Mouse (Mus musculus) MEL (cell line): ENCODE results near the gene Jmjd8.

Source experiments
- BHLHE40 ChIP-seq: IDR thresholded peaks from 2 replicates; pipeline ENCODE4 v1.6.1; 2012; ENCODE audit warnings: low read depth, mild to moderate bottlenecking, inconsistent platforms, low read length, improper control_type of control experiment, borderline replicate concordance
- CTCF ChIP-seq, 3 experiments: IDR thresholded peaks in 2 of 3; conservative IDR thresholded peaks in 1 of 3; 2 replicates each; pipeline ENCODE4 v1.5.1; 2011 to 2012; ENCODE audit warnings: low read length in 3 of 3, low read depth in 2 of 3, mild to moderate bottlenecking in 2 of 3, improper control_type of control experiment in 1 of 3, inconsistent platforms in 1 of 3, mixed read lengths in 1 of 3, moderate library complexity in 1 of 3; ENCODE audit not compliant: control insufficient read depth in 1 of 3, insufficient read depth in 1 of 3, poor library complexity in 1 of 3, severe bottlenecking in 1 of 3
- E2F4 ChIP-seq: IDR thresholded peaks from 2 replicates; pipeline ENCODE4 v1.6.1; 2011; ENCODE audit warnings: low read depth, low read length, improper control_type of control experiment, borderline replicate concordance
- ELF1 ChIP-seq: IDR thresholded peaks from 2 replicates; pipeline ENCODE4 v1.6.1; 2014; ENCODE audit warnings: low read depth, mild to moderate bottlenecking, inconsistent platforms, low read length, improper control_type of control experiment, moderate library complexity
- GABPA ChIP-seq: IDR thresholded peaks from 2 replicates; pipeline ENCODE4 v1.6.1; 2012; ENCODE audit warnings: low read depth, mild to moderate bottlenecking, inconsistent platforms, low read length, improper control_type of control experiment, moderate library complexity
- MXI1 ChIP-seq: IDR thresholded peaks from 2 replicates; pipeline ENCODE4 v1.6.1; 2011; ENCODE audit warnings: mild to moderate bottlenecking, low read depth, low read length, improper control_type of control experiment
- USF2 ChIP-seq, 2 experiments: IDR thresholded peaks; 2 replicates each; pipeline ENCODE4 v1.6.1; 2011 to 2012; ENCODE audit warnings: improper control_type of control experiment in 2 of 2, low read length in 2 of 2, borderline replicate concordance in 1 of 2, inconsistent platforms in 1 of 2, low read depth in 1 of 2, mild to moderate bottlenecking in 1 of 2; ENCODE audit not compliant: insufficient read depth in 1 of 2
- ZMIZ1 ChIP-seq: IDR thresholded peaks from 2 replicates; pipeline ENCODE4 v1.6.1; 2012; ENCODE audit warnings: low read depth, mild to moderate bottlenecking, inconsistent platforms, low read length, improper control_type of control experiment, moderate library complexity
- ZNF384 ChIP-seq: IDR thresholded peaks from 2 replicates; pipeline ENCODE4 v1.6.1; 2012; ENCODE audit warnings: low read depth, mild to moderate bottlenecking, inconsistent platforms, low read length, improper control_type of control experiment

DNA sequence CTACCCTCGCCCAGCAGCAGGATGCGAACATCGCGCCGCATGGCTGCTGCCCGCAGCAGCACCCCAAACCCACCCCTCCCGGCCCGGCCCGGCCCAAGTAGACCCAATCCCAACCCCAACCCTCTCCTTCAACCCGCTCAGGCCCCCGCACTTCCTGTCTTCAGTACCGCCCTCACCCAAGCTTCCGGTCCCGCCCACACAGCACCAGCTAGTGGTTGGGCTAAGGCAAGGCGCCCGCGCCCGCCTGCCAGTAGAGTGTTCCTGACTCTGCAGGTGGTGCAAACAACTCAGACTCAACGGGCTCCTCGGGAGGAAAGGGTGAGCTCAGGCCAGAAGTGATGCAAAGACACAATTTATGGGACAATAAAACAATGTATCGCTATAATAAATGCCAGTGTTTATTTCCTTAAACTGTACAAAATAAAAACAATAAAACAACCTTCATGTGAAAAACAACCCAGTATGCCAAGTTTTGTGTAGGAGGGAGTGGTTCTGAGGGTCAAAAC lies 15.8 kb downstream of the Jmjd8 start, which contains the start of gene Rhot2:
- peak; percentile 78 for TF ChIP-seq ELF1
- peak; percentile 82 for TF ChIP-seq ZMIZ1
- peak; percentile 54; the same call in 1 of the 2 replicates for TF ChIP-seq MXI1
- TF ChIP-seq USF2 (IDR thresholded peaks at IDR 0.05; ENCODE audit: borderline replicate concordance in 1 of 2, insufficient read depth in 1 of 2, low read depth in 1 of 2, low read length in 2 of 2), result no peak
- TF ChIP-seq CTCF (IDR thresholded peaks at IDR 0.05 in 2 of 3, conservative IDR thresholded peaks at IDR 0.05 in 1 of 3; ENCODE audit: control insufficient read depth in 1 of 3, insufficient read depth in 1 of 3, low read depth in 2 of 3, low read length in 3 of 3, poor library complexity in 1 of 3, severe bottlenecking in 1 of 3), result peak in 1 of 3 experiments; percentile 29; a peak in 2 of 6 replicates
- no peak for TF ChIP-seq GABPA
- no peak for TF ChIP-seq BHLHE40
- TF ChIP-seq E2F4, result no peak
- no peak for TF ChIP-seq ZNF384
